Mouse (Mus musculus) lung, postnatal 4 days (tissue): Measurements from ENCODE around the gene Tmem104.

Source experiments
- DNase-seq, 2 experiments: peaks; one replicate each; pipeline ENCODE4 v3.0.0; 2021

Gene Tmem104

DNA sequence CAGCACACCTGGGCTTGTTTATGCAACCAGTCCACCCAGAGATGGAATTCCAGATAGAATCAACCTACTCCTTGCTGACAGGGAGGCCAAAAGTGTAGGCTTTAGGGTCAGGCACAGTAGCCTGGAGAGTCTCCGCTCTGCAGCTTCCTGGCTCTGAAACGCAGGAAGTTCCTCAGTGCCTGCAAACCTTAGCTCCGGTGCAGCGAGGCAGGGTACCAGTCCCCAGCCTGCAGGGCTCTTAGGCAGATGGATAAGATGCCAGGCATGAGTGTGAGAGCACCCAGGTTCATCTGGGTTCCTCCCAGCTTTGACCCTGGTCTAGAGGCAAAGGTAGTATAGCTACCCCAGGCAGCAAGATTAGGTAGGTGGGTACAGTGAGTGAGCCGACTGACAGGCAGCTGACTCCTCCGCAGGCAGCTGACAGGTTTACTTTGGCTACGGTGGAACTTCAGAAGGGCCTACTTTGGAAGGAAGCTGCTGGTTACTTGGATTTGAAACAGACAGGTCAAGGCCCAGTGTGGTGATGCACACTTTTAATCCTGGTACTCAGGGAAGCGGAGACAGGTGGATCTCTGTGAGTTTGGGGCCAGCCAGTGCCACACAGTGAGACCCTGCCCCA lies 19.5 kb upstream of the Tmem104 start:
- DNase-seq = no peak

DNA sequence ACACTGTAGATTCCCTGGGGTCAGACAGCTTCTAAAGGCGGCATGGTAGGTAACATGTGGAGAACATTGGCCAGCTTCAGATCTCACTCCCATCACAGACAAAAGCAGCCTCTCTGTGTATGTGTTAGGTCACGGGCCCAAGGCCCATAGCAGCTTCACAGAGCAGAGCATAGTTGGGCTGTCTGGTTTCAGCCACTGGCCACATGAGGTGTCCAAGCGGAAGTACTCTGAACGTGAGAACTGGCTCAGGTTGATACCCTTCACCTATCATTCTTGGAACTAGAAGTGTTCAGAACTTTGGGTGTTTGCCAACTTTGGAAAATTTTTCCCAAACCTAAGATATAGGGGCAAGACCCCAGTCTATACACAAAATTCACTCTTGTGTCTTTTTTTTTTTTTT lies 17.9 kb upstream of the Tmem104 start:
- no peak for DNase-seq

DNA sequence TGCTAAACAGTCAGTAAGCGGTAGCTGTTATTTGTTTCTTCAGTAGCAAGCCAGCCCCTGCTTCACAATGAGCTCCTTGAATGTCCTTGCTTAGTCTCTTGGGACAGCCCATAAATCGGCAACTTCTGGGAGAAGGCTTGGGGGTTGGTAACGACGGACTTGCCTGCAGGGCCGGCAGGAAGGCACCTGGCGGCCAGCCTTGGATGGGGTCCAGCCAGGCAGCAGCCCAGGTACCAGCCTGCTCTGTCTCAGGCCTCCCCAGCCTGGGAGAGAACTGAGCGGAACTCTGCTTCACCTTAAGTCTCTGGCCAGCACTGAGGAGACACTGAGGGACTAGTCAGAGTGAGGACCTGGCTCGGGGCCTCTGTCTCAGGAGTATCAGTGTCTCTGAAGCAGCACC lies 16.2 kb upstream of the Tmem104 start:
- DNase-seq = no peak

DNA sequence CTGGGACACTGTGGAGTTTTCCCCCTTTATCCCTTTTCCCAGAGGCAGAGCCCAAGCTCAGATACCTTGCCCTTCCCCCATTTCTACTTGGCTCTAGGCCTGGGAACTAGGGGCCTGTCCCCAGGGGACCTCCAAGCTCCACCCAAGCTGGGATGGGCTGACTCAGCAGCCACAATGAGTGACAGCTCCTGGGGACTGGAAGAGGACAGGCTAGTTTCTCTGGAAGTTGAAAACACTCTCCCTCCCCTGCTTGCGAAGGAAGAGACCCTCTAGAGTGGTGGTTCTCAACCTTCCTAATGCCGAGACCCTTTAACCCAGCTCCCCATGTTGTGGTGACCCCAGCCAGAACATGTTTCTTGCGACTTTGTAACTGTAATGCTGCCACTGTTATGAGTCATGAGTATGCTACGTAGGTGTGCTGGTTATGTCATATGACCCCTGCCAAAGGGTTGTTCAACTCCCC lies 14.4 kb upstream of the Tmem104 start:
- DNase-seq = no peak

DNA sequence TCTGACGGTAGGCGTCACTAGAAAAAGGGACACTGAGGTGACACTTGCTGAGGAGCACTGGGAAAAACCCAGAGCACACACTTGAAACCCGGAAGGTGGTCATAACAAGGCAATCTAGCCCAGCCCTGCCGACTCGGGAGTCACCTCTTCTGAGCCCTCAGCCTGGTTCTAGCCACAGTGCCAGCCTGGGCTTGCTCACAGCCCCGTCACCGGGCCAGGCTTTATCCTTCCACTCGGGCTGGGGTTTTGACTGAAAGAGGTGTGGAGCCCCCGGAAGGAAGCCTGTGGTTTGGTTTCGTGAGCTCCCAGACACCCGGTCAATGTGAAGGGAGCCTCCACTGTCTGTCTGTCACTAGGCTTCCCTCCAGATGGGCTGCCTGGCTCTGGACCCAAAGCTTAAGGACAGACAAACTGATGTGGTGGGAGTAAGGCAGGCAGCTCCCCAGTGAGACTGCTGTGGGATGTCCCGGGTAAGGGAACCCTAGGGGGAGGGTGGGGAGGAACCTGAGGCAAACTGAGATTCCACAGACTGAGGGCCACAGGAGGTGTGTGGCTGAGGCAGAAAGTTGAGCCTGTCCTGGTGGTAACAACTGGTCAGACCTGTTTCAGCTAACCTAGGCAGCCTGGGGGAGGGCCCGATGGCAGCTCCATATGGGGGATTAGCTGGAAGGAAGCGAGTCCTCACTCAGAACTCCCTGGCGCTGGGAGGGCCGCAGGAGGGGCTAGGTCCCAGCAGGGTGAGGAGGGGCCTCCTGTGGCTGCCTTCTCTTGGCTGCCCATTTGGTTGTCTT lies 13.5 kb upstream of the Tmem104 start:
- peak; percentile 43 to 63 for DNase-seq

DNA sequence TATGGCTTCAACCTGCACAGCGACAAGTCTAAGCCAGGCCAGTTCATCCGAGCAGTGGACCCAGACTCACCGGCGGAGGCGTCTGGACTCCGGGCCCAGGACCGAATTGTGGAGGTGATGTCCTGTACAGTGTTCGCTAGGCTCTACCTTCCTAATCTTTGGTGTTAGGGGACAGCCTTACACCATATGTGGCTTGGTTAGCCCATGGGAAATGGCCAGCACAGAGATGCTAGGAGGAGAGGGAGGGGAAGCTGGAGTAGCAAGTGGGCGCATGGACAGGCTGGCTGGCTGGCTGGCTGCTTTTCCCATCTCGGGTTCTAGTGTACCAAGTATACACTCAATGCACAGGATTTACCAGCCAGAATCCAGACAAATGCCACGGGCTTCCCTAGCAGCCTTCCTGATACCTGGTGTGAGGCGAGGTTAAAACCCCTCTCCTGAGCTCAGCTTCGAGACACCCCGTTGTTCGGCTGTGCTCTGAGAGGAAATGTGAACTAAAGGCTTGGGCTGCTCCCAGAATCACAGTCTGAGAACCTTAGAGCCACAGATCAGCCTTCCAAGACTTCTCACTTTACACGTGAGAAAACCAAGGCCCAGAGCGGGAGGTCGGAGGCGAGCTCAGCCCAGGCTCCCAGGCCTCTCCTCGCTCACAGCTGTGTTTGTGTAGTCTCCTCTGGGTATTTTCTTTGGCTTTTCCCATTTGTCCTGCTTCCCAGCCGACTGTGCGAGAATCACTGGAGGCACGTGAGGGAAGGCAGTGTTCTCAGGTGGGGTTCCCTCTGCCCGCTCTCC lies 10.7 kb upstream of the Tmem104 start:
- no peak for DNase-seq

DNA sequence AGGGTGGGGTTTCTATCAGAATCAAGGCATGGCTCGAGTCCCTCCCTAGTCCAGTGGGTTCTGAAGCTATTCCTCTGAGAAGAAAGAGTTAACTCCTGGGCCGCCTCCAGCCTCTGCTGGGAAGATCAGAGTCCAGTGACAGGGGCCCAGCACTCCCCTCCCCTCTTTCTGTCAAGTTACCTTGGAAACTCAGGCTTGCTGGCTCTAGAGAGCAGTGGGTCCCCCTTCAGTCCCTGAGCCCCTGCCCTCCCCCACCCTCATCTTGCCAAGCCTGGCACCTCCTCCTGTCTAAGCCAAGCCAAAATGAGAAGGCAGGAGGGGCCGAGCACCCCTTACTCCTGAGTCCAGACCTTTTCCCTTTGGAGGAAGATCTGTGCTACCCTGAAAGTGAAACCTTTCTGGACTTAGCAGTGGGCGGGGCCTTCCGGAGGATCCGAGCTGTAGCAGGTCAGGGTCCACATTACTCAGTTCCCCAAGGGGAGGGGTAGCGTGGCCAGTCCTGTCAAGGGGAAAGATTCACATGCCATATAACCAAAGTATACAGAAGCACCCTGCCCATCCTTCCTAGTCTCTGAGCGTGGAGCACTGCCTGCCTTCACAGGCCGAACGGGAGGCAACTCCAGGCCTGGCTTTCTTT lies 9.6 kb upstream of the Tmem104 start:
- no peak for DNase-seq

DNA sequence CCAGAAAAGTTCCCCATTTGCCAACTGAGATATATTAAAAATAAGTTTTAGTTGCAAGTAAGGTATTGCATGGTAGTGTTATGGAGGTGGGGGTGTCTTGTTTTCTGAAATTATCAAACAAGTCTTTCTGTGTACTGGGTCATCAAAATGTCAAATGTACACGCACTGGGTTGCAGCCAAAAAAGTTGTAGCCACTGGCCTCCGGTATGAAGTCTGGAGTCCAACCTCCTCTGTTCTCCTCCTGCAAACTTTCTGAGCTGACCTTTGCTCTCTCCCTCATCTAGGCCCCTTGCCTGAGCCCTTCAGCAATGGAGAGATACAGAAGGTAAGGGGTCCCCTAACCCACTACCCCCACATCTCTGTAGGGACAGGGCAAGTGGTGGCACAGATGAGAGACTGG lies 8.5 kb upstream of the Tmem104 start:
- DNase-seq = no peak

DNA sequence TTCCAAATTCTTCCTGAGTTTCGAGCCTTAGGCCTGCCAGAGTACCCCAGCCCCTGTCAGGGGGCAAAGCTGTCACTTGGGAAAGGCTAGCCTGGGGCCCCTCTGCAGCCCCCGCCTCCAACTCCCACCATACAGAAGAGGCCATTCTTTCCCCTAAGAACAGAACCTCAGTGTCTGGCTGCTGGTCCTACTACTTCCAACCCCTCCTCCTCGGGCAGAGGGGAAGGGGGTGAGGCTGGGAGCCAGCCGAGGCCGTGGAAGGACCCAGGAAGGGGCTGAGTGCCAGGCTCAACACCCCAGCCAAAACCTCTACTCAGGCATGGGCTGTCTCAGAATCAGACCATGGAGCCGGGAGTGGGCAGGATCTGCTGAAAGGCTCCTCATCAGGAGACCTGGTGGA lies 8.1 kb upstream of the Tmem104 start:
- DNase-seq = no peak

DNA sequence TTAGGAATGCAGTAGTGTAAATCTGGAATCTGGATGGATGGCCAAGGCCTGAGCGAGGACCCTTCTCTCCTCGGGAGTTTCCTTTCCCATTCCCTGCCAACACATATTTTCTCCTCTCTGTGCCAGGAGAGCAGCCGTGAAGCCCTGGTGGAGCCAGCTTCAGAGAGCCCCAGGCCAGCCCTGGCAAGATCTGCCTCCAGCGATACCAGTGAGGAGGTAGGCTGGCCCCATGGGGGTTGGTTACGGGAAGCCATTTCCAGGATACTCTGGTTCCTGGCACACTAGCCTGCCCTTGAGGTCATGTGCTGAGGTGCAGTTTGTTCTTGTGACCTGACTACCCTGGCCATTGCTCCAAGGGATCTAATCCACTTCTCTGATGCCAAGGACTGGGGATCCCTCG lies 7.4 kb upstream of the Tmem104 start:
- no peak for DNase-seq

DNA sequence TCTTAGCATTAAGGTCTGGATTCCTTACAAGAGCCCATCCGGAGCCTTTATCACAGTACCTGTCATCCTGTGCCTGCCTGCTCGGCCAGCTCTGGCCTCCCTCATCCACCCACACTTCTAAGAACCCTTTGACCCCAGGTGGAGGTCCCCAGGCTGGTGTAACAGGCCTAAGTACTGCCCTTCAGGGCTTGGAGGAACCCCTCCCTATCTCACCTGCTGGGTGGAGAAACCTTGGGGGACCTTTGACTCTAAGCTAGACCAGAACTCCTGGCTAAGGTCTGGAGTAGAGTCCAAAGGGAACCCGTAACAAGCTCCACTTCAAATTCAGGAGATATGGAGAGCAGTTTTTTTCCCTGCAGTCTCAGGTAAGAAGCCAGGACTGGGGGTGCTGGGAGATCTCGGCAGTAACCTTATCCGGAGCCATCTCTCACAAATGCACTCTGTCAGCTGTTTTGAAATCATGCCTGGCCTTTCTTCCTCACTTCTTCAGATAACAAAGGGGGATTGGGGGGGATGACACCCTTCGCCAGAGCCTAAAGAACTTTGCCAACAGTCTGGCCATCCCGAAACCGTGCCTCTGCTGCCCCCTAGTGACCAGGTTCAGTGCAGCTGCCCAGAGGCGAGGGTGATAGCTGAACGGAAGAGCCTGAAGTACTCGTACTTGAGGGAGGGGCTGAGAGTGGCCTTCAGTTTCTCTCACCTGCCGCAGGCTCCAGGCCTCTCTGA lies 5.2 kb upstream of the Tmem104 start:
- DNase-seq = peak; percentile 79 to 91

DNA sequence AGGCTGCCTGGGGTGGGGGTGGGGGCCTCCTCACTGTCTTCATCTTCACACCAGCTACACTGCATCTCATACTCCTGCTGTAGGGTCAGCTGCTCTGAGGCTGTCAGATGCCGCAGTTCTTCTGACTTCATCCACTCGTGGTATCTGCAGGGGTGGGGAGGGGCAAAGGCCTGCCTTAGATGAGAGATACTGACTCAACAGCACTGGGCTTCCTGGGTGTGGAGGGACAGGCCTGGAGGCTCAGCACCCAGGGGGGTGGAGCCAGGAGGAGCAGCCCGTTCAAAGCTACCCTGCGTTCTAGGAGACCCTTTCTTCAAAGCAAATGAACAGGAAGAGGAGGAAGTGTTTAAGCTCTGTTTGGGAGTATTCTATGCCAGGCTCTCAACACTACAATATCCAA lies 2.3 kb upstream of the Tmem104 start:
- DNase-seq = no peak

DNA sequence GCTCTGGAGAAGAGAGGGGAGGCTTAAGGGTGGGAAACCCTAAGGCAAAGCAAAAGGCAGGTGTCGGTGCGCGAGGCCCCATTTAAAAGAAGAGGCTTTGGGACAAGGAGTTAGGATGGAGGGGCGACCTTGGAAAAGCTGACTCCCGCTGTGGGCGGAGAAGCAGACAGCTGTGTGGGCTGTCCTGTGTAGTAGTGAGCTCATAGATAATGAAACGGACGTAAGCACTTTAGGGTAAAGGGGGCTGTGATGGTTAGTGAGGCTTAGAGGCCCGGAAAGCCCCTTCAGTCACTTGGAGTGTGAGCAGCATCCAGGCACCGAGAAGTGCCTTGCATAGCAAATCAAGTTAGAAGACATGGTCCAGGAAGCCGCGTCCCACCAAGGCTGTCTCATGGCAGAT lies 406 bp downstream of the Tmem104 start, which contains the start of gene Nat9:
Gene Nat9, minus strand, starts transcription at position 167 of the 400 bp plus-strand sequence.
- no peak for DNase-seq

DNA sequence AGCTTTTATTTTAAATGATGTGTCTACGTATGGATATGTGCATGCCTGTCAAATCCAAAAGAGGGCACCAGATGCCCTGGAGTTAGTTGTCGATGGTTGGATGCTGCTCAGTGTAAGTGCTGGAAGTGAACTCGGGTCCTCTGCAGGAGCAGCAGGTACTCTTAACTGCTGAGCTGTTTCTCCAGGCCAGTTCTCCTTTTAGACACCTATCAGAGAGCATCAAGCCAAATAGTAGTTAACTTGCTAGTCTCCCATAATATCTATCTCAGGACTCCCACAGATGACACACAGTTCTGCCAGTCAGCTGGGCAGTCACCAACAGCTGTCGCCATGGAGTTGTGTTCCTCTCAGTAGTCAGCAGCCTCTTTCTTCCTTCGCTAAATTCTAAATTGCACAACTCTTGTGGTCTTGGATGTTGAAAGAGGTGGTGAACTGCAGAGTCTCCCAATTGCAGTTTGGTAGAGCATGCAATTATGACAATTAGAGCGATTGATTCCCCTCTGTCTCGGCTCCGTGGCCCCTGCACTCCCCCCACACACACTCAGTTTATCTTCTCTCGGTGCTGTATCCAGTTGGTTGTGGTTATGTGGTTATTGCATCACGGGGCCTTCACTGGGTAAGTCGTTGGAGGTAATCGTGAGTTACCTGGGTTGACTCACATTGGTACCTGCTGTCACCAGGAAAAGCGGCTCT lies 1.4 kb downstream of the Tmem104 start:
- DNase-seq = no peak

DNA sequence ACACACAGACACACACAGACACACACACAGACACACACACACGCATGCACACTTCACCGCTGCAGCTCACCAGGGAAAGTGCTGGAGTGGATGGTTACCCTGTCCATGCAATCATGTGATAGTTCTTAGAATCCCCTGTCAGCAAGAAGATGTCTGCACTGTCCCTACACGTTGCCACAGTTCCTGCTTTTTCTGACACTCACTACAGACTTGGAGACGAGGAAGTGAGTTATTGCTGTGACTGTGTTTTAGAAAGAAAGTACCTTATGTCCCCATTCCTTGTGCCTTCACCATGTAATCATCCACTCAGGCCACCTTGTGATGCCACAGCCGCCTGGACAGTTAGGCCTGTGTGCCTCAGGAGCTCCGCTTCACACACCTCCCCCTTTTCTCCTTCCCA lies 2.0 kb downstream of the Tmem104 start:
- DNase-seq = no peak

DNA sequence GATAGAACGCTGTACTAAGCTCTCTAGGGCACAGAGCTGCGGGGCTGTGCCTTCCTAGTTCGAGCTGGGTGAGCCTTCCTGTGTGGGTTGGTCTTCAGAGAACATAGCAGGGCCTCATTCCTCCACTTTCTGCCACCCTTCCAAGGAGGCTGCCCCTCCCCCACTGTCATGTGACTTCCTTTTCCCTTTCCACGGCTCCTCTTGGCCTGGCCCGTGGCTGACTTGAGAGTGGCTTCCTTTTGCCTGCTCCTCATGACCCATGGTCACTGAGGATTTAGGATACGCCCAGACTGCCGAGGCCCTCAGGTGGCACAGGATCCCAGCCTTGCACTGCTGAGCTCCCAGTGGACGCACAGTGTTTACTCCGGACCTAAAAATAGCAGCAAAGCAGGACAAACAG lies 4.9 kb downstream of the Tmem104 start:
- peak; percentile 79 to 81 for DNase-seq

DNA sequence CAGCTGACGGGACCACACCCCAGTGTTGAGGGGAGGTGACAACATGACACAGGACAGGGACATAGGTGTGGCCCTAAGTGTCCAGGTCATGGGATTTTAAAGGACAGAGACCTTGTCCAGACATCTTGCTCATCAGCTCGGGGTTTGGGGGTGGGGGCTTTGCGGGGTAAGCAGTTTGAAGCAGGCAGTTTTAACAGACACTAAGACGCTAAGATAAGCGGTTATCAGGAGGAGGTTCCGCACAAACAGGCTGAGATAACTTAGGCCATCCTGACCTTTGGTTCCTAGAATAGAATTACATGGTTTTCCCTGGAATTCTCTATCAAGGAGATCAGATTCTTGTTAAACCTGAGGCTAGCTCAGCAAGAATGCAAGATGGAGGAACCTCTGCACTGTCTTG lies 7.4 kb downstream of the Tmem104 start:
- DNase-seq = no peak

DNA sequence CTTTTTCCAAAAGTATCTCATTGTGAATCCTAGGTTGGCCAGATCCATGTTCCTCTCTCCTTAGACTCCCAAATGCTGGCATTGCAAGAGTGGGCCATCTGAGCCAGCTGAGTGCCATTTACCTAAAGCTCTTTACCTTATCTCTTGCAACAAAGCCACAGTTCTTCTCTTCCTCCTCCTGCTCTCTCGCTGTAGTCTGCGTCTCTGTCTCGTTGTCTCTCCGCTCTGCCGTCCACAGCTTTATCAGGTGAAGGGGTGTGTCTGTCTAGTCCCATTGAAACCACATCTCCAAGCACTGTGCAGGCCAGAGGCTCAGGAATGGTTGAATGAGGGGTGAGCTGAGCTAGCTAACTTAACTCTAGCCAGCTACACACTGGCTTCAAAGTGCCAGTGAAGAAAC lies 8.6 kb downstream of the Tmem104 start:
- DNase-seq = no peak

DNA sequence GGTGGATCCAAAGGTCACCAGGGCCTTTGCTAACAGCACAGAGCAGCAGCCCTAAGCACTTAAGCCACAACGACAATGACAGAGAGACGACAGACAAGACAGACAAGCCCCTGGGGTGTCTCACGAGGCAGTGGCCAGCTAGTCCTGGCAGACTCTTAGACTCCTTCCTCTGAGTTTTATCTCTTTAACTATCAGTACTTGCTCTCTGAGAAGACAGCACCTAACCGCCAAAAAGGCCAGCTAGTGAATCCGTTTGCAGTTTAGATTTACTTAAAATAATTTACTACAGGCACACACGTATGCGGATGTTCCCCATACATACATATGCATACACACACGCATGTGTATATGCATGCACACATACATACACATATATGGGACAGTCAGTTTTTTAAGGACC lies 10.3 kb downstream of the Tmem104 start:
- DNase-seq = no peak

DNA sequence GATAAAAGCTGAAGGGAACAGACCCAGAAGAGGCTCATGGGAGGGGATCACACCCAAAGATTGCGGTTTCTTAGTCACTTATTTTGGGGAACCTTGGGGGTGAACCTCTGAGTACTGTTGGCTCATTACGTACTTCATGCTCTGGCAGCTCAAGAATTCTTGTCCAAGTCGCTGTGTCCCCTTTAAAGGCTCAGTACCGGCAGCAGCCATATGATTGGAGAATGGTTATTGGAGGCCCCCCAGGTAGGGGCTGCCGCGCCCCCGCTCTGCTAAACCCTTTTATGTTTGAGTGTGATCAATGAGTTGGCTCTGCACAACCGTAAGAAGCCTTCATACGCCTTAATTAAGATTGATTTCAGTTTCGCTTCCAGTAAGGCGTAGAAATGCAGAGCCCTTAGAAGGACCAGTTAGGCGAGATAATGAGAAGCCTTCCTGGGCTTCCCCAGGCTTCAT lies 11.7 kb downstream of the Tmem104 start:
- DNase-seq = no peak

DNA sequence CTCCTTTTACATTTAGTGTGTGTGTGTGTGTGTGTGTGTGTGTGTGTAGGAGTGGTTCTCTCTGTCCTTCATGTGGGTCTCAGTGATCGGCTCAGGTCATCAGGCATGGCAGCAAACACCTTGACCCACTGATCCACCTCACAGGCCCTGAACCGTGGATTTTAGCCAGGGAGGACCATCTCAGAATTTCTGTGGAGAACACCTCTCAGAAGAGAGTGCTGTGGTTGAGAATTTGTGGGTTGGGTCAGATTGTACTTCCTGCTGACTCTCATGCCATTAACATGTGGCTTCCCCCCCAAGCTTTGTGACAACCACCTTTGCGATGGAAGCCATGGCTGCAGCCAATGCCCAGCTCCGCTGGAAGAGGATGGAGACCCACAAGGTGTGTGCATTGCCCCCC lies 13.2 kb downstream of the Tmem104 start:
- DNase-seq = no peak

DNA sequence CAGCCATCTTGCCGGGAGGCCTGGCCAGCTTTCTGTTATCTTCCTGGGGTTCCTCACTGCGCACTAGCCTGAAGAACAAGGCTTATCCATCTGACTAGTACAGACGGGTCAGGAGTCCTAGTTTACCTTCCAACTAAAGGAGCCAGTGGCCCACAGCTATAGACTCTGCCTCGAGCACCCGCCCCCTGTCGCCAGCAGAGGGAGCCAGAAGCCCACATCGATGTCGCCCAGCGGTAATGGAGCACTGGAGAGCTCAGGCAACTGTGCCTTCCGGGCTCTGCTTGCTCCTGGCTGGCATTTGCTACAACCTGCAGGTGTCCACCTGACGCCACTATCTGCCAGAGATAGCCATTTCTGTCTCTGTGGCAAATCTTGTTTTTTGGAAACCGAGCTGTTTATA lies 15.0 kb downstream of the Tmem104 start:
- DNase-seq = peak; percentile 80 to 87
